Mouse (Mus musculus) erythroblast, embryonic 14.5 days (primary cell): ENCODE data around the gene Cfap69.
"Not testable (repeated sequence)": the region's sequence is repeated elsewhere in the genome, so short reads cannot be mapped to it uniquely, and the experiment has no call there.

Experiments used
- GATA1 ChIP-seq: IDR thresholded peaks from 2 replicates; pipeline ENCODE4 v1.6.1; 2012; ENCODE audit warnings: low read length, inconsistent platforms, mixed read lengths
- TAL1 ChIP-seq: IDR thresholded peaks from 3 replicates; pipeline ENCODE4 v1.6.1; 2012; ENCODE audit warnings: low read length, inconsistent platforms, mixed read lengths

- not testable (repeated sequence) for TF ChIP-seq TAL1, GATA1
Observed at GRCm38 (mm10) chr5:5684946-5685345, 20.9 kb upstream of the Cfap69 start.
